Mouse (Mus musculus) spleen, adult 2 months (tissue): Measurements from ENCODE around the gene Thap8.

Experiments
- CTCF ChIP-seq: fragments of 200-500 bp; IDR thresholded peaks from 2 replicates; pipeline ENCODE4 v1.5.1; 2011; ENCODE audit warnings: mild to moderate bottlenecking, inconsistent platforms; ENCODE audit not compliant: insufficient read depth, insufficient read length, insufficient replicate concordance; ENCODE audit errors: extremely low read depth
- POLR2A ChIP-seq: fragments of 200-500 bp; IDR thresholded peaks from 2 replicates; pipeline ENCODE4 v1.6.1; 2011; ENCODE audit warnings: low read depth, low read length, inconsistent platforms

GRCm38 (mm10) chr7:30324300-30324944, 44.5 kb downstream of the Thap8 start:
- TF ChIP-seq CTCF: no peak
- TF ChIP-seq POLR2A: no peak
